Mouse (Mus musculus) kidney, adult 9 months (tissue): ENCODE results near the gene Ccdc12.
A peak's percentile ranks its signal among the peaks of the same experiment; 100 is the strongest.

Source experiments
- DNase-seq: peaks from one replicate; pipeline ENCODE4 v3.0.0; 2022

The Ccdc12 gene

DNA sequence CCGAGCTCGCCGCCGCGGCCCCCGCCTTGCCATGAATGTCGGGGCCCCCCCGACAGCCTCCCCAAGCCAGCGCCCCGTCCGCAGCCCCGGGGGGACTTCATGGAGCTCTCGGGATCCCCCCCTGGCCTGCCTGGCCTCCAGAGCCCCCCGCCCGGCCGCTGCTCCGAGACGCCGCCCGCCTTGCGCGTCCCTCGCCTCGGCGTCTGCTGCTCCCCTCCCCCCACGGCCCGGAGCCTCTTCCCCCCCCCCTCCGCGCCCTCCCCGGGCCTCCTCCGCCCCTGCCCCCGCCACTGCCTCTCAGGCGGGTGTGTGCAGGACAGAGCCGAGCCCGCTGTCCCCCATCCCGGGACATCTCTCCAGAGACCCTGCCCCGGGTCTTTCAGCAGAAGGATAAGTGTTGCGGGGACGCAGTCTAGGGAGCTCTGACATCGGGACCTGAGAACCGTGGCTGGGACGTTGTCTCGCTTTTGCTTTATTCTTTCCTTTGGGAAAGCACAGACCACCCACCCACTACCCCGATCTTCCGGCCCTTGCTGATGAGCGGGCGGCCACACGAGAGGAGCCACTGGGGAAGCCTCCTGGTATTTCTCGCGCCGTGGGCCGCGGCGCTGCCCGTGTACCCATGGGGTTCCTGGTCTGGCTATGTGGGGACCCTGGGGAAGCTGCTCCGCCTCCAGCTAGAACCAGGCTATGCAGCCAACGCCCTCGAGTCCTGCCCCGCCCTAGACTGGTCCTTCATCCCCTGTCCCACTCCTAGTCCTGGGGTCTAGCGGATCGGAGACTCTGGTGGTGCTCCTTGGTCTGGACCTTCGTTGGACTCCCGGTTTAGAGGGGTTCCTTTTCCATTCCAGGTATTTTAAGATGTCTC, 87.4 kb downstream of the Ccdc12 start:
- DNase-seq, result peak; percentile 33

DNA sequence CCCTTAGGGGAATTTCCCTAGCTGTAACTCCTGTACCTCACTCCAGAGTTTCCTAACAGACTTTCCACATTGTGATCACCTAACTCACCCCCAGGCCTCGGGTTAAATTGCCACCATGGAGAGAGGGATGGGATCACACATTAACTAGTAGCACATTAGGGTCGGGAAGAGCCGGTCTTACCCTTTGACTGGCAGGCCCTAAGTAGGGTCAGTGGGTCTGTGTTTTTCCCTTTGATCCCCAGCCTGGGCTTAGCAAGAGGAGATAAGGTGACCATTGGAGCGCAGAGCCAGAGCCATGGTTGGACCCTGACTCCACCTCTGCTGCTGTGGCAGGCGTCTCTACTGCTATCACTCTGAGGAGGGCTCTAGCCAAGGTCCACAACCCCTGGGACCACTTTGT, 89.4 kb downstream of the Ccdc12 start:
- peak; percentile 93 for DNase-seq

DNA sequence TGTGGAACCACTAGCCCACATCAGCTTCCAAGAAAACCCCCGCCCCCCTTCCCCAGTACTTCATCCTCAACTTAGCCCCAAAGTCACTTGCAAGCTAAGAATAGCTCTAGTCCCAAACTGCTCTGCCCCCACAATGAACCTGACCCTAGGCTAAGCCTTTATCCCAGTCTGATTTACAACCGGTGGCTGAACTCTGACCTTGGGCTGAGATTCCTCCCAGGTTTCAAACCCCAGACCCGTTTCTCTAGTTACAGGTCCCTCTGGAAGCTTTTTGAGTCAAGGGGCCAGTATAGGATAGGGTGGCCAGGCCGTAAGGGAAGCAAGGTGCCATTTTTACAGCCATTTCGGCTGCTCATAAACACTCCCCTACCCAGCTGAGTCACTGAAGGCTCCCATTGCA, 89.9 kb downstream of the Ccdc12 start:
- peak; percentile 58 for DNase-seq

DNA sequence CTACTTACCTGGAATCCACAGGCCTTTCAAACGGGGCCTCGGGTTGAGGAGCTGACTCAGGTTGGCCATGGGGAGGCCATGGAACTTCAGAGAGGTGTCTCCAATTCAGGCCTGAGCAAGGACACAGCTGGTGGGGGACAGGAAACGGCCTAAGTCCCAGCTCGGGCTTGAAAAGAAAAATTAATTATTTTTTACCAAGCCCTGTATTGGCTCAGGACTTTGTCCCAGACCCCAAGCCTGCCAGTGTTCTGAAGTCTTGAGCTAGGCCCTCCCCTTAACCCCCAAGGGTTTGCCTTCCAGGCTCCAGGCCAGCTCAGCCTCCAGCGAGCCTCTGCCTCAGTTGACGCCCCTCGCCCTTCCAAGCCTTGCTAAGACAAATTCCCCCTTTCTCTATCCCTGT, 90.7 kb downstream of the Ccdc12 start, which contains the start of gene Pth1r:
TSS of gene Pth1r (minus strand) at position 185 of the 400 bp plus-strand sequence.
- peak; percentile 89 for DNase-seq

DNA sequence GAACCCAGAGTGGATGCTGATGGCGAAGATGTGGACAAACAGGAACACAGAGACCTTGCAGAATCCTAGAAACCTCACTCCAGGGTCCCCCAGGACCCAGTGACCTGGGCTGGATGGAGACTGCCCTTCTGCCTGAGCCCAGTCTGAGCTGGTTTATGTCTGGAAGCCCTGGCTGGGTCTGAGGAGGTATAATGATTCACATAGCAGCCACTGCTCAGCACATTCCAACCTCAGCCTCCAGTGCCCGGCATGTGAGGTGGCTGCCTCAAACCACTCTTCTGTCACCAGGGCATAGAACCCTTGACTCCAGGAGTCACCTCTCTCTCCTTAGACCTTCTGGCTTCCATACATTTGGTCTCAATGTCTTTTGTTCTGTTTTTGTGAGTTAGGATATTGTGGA, 92.1 kb downstream of the Ccdc12 start:
- DNase-seq, result peak; percentile 90

DNA sequence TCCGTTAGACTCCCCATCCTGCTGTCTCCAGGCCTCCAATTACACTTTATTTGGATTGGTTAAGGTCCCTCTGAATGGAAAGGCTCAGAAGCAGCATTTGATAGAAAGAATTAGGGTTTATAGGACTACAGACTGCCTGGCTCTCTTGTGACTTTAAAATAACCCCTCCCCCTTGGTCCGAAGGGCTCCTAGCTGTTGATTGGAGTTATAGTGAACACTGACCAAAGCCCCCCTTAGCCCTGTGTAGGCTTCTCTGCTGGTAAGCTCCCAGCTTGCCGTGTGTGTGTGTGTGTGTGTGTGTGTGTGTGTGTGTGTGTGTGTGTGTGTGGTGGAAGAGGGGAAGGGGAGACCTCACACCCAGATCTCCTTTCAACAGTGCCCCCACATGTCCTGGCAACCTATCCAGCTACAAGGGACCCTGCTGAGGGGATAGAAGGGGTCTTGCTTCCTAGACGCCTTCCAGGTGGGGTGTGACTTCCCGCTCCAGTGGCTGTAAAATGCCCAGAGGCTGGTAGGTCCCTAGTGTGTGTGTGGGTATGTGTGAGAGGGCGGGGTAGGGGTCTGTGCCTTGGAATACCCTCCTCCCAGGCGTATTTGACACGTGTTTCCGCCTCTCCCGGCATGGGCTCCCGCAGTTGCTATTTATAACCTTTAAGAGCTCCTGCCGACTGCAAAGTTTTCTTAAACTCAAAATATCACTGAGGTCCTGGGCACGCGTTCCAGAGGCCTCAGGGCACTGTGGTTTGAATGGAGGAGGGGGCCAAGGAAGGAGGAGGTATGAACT, 94.3 kb downstream of the Ccdc12 start:
- DNase-seq, result peak; percentile 41

DNA sequence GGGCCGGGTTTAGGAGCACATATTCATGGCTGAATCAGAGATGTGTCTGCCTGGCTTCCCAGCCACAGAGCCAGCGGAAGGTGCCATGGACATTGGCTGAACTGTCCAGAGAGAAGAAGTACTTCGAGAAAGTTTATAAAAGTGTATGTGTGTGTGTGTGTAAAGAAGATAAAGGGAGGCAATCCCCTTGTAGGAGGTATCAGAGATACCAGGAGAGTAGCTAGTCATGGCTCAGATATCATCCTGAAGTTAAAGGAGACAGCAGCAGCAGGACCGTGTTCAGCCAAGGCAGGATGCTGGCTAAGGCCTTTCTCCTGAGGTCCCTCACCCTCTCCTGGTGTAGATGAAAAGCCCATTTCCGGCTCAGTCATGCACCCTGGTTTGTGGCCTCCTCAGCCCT, 95.1 kb downstream of the Ccdc12 start:
- no peak for DNase-seq

DNA sequence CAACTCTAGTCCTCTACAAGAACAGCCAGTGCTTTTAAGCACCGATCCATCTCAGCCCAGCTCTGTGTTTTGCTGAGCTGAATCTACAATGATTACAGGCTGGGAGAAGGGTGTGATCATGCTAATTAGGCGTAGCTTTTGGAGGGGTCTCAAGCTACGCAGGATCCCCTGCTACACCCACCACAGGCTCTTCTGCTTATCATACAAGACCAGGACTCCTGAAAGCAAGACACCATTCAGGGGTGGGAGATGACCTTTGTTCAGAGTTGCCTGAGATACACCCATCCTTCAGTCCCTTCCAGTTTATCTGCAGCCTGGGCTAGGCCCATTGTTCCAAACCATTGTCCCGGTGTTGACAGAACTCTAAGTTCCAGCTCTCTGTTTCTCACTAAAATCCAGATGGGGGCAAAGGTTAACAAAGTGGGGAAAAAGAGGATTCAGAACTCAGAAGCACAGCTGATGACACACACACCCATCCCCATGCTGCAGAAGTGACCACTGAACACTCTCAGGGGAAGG, 96.7 kb downstream of the Ccdc12 start:
- DNase-seq, result no peak

DNA sequence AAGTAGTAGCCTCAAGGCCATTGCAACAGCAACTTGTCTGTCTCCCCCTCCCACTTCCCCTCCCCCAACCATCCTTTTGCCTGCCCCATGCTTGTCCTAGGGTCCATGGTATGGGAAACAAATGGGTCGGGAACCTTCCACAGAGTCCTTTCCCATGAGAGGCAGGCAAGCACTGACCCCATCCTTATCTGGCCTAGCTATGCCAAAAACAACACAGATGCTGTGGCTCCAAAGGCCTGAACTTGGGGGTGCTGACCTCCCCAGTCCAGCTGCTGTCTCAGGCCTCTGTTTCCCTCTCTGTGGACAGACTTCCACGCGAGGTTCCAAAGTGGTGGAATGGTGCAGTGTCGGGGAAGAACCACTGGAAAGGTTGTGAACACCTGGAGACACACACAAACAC, 97.5 kb downstream of the Ccdc12 start:
- peak; percentile 27 for DNase-seq

DNA sequence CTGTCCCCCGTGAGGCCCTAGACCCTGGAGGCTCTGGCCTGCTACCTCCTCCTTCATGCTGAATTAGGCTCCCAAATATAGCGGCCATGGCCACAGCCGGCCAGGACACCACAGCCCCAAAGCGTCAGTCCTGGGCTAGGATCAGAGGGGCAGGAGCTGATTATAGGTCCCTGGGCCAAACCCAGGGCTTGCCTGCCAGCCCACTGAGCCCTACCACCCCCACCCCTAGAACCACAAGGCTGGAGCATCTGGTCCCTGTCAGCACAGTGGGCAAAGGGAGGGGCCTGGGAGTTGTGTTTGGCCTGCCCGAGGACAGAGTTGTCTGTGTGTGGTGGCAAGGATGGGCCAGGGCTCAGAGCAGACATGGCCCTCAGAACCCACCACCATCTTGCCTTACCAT, 101.5 kb downstream of the Ccdc12 start:
- no peak for DNase-seq

DNA sequence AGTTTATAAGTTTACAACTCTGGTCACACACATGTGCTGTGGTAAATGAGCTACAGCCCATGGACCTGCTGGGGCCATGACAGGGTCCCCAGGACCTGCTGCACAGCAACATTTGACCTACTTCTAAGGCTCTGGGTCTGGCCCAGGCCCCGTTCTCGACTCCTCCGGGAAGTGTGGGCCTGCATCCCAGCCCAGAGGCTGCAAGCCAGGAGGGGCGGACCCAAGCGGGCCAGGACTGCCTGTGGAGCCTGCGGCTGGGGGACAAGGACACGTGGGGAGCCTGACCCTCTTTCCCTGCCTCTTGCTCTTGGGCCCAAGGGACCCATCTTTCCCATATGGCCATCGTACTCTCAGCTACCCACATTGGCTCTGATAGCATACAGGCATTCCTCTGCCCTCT, 102.3 kb downstream of the Ccdc12 start:
- DNase-seq, result peak; percentile 57

DNA sequence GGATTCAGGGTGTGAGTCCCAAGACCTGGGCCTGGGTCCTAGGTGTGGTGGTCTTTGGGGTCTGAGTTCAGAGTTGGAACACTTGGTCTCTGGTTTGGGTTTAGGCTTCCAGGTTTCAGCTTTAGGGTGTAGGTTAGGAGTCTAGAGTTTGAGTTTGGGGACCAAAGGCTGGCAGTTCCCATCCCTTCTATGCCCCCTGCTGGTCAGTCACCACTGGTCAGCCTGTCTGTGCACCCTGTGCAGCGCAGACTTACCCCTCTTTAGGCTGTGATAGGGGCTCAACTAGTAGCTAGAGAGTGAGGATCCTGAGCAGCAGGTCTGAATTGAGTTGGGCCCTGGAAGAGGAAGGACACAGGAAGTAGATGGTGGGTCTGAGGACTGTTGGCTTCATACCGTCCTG, 103.0 kb downstream of the Ccdc12 start:
- peak; percentile 83 for DNase-seq

DNA sequence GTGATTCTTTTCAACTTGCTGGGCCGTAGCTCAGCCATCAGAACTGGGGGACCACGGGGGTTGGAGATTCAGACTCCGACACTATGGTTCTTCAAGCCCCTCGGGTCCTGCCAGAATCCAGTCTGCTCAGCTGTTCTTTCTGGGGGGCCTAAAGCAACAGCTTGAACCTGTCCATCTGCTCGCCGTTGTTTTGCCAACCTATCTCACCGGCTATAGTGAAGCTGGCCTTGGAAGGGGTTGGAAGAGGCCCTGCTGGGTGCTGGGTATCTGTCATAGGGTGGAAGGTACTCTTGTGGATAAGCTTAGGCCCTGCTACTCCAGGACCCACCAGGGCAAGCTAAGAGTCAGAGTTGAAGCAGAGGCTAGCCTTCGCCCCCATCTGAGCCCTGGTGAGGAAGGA, 104.6 kb downstream of the Ccdc12 start:
- no peak for DNase-seq
